12 mouse cellular contexts compared by ENCODE assay signal in genomic region chr6:137989853-137990252, GRCm38 (mm10).
DNase-seq lines count a peak whose midpoint lies in the region; ATAC-seq and TF ChIP-seq lines count a peak whose summit lies in the region.
"Had no signal": no experiment of that assay in that cellular context is flagged by ENCODE, and none has a peak within 500 bp of the region (broad histone marks: within the 10 kb centered on the region; RNA-seq: fewer than 3 reads in every experiment).

No protein-coding gene starts in this region.

- TF ChIP-seq CTCF in kidney, adult 2 months (conservative IDR thresholded peaks at IDR 0.05; ENCODE audit: insufficient read depth, insufficient read length, low read depth, low read length): peak; percentile 11; the same call in 1 of the 2 replicates
- peak; percentile 65 for TF ChIP-seq CTCF in midbrain, postnatal 0 days (IDR thresholded peaks at IDR 0.05)

- DNase-seq in adrenal gland, postnatal 14 days: peak; percentile 49
- DNase-seq in adrenal gland, postnatal 4 days (ENCODE audit: low spot score in 2 of 2): no peak
- DNase-seq in kidney, adult 2 months: no peak
- no peak for DNase-seq in kidney, adult 11 months
- DNase-seq in midbrain, postnatal 0 days (ENCODE audit: low spot score): no peak
- no peak for DNase-seq in urinary bladder, postnatal 4 days (ENCODE audit: low spot score in 2 of 2)
- DNase-seq in thymus, postnatal 10 days (ENCODE audit: low spot score in 2 of 2): no peak
- DNase-seq: B cell, adult 2 months; gastrocnemius, postnatal 36 days had no signal

- H3K4me3 ChIP-seq in kidney, adult 2 months (ENCODE audit: insufficient read depth, low read depth, low read length): no peak overlapping the region
- H3K4me3 ChIP-seq in midbrain, postnatal 0 days (ENCODE audit: low read depth, low read length): no peak overlapping the region
- H3K4me3 ChIP-seq in midbrain, embryonic 15.5 days: no peak overlapping the region
- H3K4me3 ChIP-seq: myocyte had no signal

- H3K4me1 ChIP-seq in kidney, adult 2 months (ENCODE audit: control insufficient read depth, insufficient read depth, low read length): no peaks in the 10 kb centered on the region
- H3K4me1 ChIP-seq in midbrain, postnatal 0 days (ENCODE audit: insufficient read depth, low read length): no peaks in the 10 kb centered on the region
- H3K4me1 ChIP-seq in midbrain, embryonic 15.5 days: no peaks in the 10 kb centered on the region

- H3K27me3 ChIP-seq in kidney, adult 2 months (replicated peaks; ENCODE audit: control insufficient read depth, insufficient read depth, low read length): no peaks in the 10 kb centered on the region
- H3K27me3 ChIP-seq in midbrain, postnatal 0 days (ENCODE audit: insufficient read depth, low read length): no peaks in the 10 kb centered on the region
- no peaks in the 10 kb centered on the region for H3K27me3 ChIP-seq in midbrain, embryonic 15.5 days (replicated peaks)

- TF ChIP-seq POLR2A in kidney, adult 2 months (IDR thresholded peaks at IDR 0.05; ENCODE audit: low read depth, low read length): no peak

- no peaks in the 10 kb centered on the region for H3K9me3 ChIP-seq in midbrain, postnatal 0 days (ENCODE audit: low read length)
- H3K9me3 ChIP-seq in midbrain, embryonic 15.5 days: no peaks in the 10 kb centered on the region

- no peak overlapping the region for H3K27ac ChIP-seq in kidney, adult 2 months (ENCODE audit: insufficient read depth, low read depth, low read length)
- H3K27ac ChIP-seq in midbrain, postnatal 0 days (ENCODE audit: low read depth, low read length): no peak overlapping the region
- H3K27ac ChIP-seq in midbrain, embryonic 15.5 days: no peak overlapping the region
- H3K27ac ChIP-seq: hindbrain, embryonic 14.5 days had no signal

- H3K4me2 ChIP-seq in midbrain, postnatal 0 days (ENCODE audit: low read depth, low read length, poor library complexity, severe bottlenecking): no peak overlapping the region
- no peak overlapping the region for H3K4me2 ChIP-seq in midbrain, embryonic 15.5 days
- H3K4me2 ChIP-seq: hindbrain, embryonic 14.5 days had no signal

- no peak for ATAC-seq in midbrain, postnatal 0 days (ENCODE audit: low FRiP score)
- no peak for ATAC-seq in midbrain, embryonic 15.5 days (replicated peaks)

- no peak overlapping the region for H3K9ac ChIP-seq in midbrain, postnatal 0 days (replicated peaks; ENCODE audit: low read length, poor library complexity, severe bottlenecking)
- no peak overlapping the region for H3K9ac ChIP-seq in midbrain, embryonic 15.5 days
- H3K9ac ChIP-seq: hindbrain, embryonic 14.5 days had no signal

- H3K36me3 ChIP-seq in kidney, adult 2 months (ENCODE audit: control insufficient read depth, insufficient read depth, low read length): no peaks in the 10 kb centered on the region
- H3K36me3 ChIP-seq in midbrain, postnatal 0 days (ENCODE audit: insufficient read depth, low read length): no peaks in the 10 kb centered on the region
- H3K36me3 ChIP-seq in midbrain, embryonic 15.5 days (replicated peaks): no peaks in the 10 kb centered on the region
